Mouse (Mus musculus) midbrain, embryonic 16.5 days (tissue): Measurements from ENCODE around the gene Abat. TPM values are rescaled to one million over a fixed set of nuclear protein-coding genes. Genes with fewer than 3 reads are reported as not detected.

Experiments
- ATAC-seq: fragments of 200-750 bp; cut with Nextera tagmentation; 2 replicates; pipeline ENCODE4 v1.8.0; 2017; ENCODE audit warnings: moderate TSS enrichment
- H3K27ac ChIP-seq: fragments of 300-500 bp; sonication (generic); 2 replicates; pipeline ENCODE4 v1.5.1; 2014; ENCODE audit warnings: mild to moderate bottlenecking, low read length, mixed read lengths
- H3K27me3 ChIP-seq: fragments of 300-500 bp; sonication (generic); 2 replicates; pipeline ENCODE4 v1.6.1; 2014; ENCODE audit warnings: low read depth, low read length, mixed read lengths; ENCODE audit not compliant: control insufficient read depth, insufficient read depth
- H3K36me3 ChIP-seq: fragments of 300-500 bp; sonication (generic); 2 replicates; pipeline ENCODE4 v1.6.1; 2014; ENCODE audit warnings: mild to moderate bottlenecking, low read length, moderate library complexity, mixed read lengths; ENCODE audit not compliant: control insufficient read depth, insufficient read depth
- H3K4me1 ChIP-seq: fragments of 300-500 bp; sonication (generic); 2 replicates; pipeline ENCODE4 v1.6.1; 2014; ENCODE audit warnings: mild to moderate bottlenecking, low read length, mixed read lengths; ENCODE audit not compliant: control insufficient read depth, insufficient read depth
- H3K4me2 ChIP-seq: fragments of 300-500 bp; sonication (generic); 2 replicates; pipeline ENCODE4 v1.6.1; 2014; ENCODE audit warnings: mild to moderate bottlenecking, low read length, mixed read lengths
- H3K4me3 ChIP-seq: fragments of 300-500 bp; sonication (generic); 2 replicates; pipeline ENCODE4 v1.5.1; 2014; ENCODE audit warnings: low read depth, mild to moderate bottlenecking, low read length, moderate library complexity, mixed read lengths
- H3K9ac ChIP-seq: fragments of 300-500 bp; sonication (generic); 2 replicates; pipeline ENCODE4 v1.6.1; 2014; ENCODE audit warnings: low read depth, low read length, mixed read lengths
- H3K9me3 ChIP-seq: fragments of 300-500 bp; sonication (generic); replicated peaks from 2 replicates; pipeline ENCODE4 v1.6.1; 2014; ENCODE audit warnings: mild to moderate bottlenecking, low read length, mixed read lengths; ENCODE audit not compliant: control insufficient read depth, poor library complexity, severe bottlenecking
- WGBS: fragments of 180-500 bp; shearing (Covaris S2); extraction: QIAGEN DNeasy Blood & Tissue Kit; methylation state at CpG from one replicate; pipeline ENCODE4 v1.1.7; 2014; 5-methylcytosine and 5-hydroxymethylcytosine counted together
- polyA plus RNA-seq: library from polyadenylated mRNA; unstranded; fragments of >200 nt; fragmentation: Nextera tagmentation; extraction: Ambion mirVana; gene quantifications from 2 replicates; pipeline ENCODE4 v1.2.1, GENCODE M21; 2015

Gene Abat
- polyA plus RNA-seq, 1 experiment from 2014 or later, result 76.8 TPM

DNA sequence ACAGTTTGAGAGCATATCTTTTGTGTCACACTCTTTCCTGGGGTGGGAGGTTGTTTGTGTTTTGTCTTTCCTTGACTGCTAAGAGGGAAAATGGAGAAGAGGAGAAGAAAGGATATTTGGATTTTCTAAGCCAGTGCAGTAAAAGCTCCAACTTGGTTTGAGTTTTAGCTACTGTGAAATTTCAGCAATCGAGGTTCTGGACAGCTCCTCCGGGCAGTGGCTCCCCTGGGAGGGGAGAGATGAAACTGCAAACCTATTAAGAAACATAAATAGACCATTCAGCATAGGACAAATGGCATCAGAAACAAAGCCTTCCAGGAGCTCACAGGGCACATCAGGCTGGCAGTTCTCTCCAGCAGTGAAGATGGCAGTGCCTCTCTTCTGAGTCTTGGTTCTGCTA is 9.0 kb upstream of the Abat start:
- Histone ChIP-seq H3K36me3 (no peaks in the 10 kb centered on the region), H3K4me3 (no peak overlapping the region), H3K27me3 (no peaks in the 10 kb centered on the region), H3K27ac (no peak overlapping the region), H3K9me3 (no peaks in the 10 kb centered on the region), H3K9ac (no peak overlapping the region), H3K4me1 (no peaks in the 10 kb centered on the region), H3K4me2 (no peak overlapping the region)
- ATAC-seq, result no peak
- WGBS, result 69% methylated on average over 2 of the region's 2 CpGs

DNA sequence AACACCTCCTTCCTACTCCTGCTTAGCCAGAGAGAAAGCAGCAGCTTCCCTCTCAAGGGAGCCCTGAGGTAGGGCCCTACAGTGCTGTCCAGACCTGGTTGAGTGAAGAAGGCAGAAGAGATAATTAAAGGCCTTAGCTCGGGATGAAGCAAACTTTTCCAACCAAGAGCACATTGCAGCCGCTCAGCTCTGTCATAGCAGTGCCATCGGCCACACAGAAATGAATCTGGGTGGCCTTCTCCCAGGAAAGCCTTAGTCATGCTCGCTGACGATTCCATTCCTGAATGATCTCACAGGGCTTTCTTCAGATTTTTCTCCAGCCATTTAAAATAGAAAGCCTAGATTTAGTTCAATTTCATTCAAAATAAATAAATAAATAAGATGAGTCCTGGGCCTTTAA is 3.3 kb upstream of the Abat start:
- H3K4me3 ChIP-seq, result no peak overlapping the region
- 64% methylated on average over 5 of the region's 5 CpGs for WGBS
- no peaks in the 10 kb centered on the region for H3K9me3 ChIP-seq
- H3K9ac ChIP-seq, result no peak overlapping the region
- H3K4me2 ChIP-seq, result no peak overlapping the region
- no peak overlapping the region for H3K27ac ChIP-seq
- H3K27me3 ChIP-seq, result no peaks in the 10 kb centered on the region
- peaks cover 11% of the 10 kb centered on the region for H3K4me1 ChIP-seq
- no peaks in the 10 kb centered on the region for H3K36me3 ChIP-seq
- no peak for ATAC-seq

DNA sequence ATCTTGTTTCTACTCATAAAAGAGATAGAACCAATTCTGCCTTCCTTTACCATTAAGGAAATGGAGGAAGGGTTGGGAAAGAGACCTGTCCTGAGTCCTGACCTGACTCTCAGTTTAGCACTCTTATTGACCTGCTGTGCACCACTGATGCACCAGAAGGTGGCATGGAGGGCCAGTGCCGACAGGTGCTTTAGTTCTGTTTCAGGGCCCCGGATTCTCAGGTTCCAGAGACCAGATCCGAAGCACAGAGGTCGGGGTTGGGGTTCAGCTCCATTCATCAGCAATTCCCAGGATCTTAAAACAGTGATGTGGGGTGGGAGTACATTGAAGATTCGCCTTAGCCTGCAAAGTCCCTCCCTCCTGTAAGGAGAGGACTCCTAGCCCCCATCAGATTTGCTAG is 399 bp upstream of the Abat start:
- peak overlapping the region; percentile 63 for H3K4me2 ChIP-seq
- H3K9ac ChIP-seq, result peak overlapping the region; percentile 78
- H3K9me3 ChIP-seq, result no peaks in the 10 kb centered on the region
- peak overlapping the region; percentile 66 for H3K4me3 ChIP-seq
- H3K27ac ChIP-seq, result no peak overlapping the region; the same call in 1 of the 2 replicates
- H3K36me3 ChIP-seq, result no peaks in the 10 kb centered on the region
- H3K4me1 ChIP-seq, result peaks cover 13% of the 10 kb centered on the region
- ATAC-seq, result no peak; the same call in 1 of the 2 replicates
- H3K27me3 ChIP-seq, result no peaks in the 10 kb centered on the region
- WGBS, result 2% methylated on average over 5 of the region's 5 CpGs

GRCm38 (mm10) chr16:8514180-8514579 is 951 bp downstream of the Abat start:
- H3K9ac ChIP-seq, result peak overlapping the region; percentile 78; the same call in 1 of the 2 replicates
- peaks cover 19% of the 10 kb centered on the region for H3K4me1 ChIP-seq
- H3K4me3 ChIP-seq, result peak overlapping the region; percentile 66
- H3K27me3 ChIP-seq, result no peaks in the 10 kb centered on the region
- H3K4me2 ChIP-seq, result peak overlapping the region; percentile 63
- H3K9me3 ChIP-seq, result no peaks in the 10 kb centered on the region
- H3K36me3 ChIP-seq, result no peaks in the 10 kb centered on the region
- no peak for ATAC-seq
- 15% methylated on average over 4 of the region's 4 CpGs for WGBS
- no peak overlapping the region for H3K27ac ChIP-seq

GRCm38 (mm10) chr16:8520525-8520924 is 7.3 kb downstream of the Abat start:
- Histone ChIP-seq H3K9me3 (no peaks in the 10 kb centered on the region), H3K4me3 (no peak overlapping the region), H3K36me3 (no peaks in the 10 kb centered on the region), H3K27ac (no peak overlapping the region), H3K4me2 (no peak overlapping the region), H3K4me1 (peaks cover 24% of the 10 kb centered on the region), H3K27me3 (no peaks in the 10 kb centered on the region), H3K9ac (no peak overlapping the region)
- no peak for ATAC-seq
- 69% methylated on average over 5 of the region's 5 CpGs for WGBS

DNA sequence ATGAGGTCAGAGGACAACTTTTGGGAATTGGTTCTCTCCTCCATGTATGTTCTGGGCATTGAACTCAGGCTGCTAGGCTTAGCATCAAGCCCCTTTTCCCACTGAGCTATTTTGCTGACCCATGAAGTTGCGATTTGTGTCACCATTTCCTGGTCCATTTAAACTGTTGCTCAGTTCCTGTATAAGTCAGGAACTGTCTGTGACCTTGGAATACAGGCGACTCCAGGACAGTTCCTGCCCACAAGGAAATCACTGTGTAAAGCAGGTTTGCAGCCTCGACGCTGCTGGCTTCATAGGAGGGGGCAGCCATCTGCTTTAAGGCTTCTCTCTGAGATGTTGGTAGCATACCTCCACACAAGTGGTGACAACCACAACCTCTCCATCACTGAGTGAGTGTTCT is 8.1 kb downstream of the Abat start:
- Histone ChIP-seq H3K9me3 (no peaks in the 10 kb centered on the region), H3K36me3 (no peaks in the 10 kb centered on the region), H3K9ac (no peak overlapping the region), H3K4me1 (peaks cover 23% of the 10 kb centered on the region), H3K4me3 (no peak overlapping the region), H3K27me3 (no peaks in the 10 kb centered on the region), H3K27ac (no peak overlapping the region), H3K4me2 (no peak overlapping the region)
- WGBS, result 89% methylated on average over 4 of the region's 4 CpGs
- ATAC-seq, result no peak

- peak overlapping the region; percentile 72 for H3K27ac ChIP-seq
- H3K9me3 ChIP-seq, result no peaks in the 10 kb centered on the region
- no peaks in the 10 kb centered on the region for H3K27me3 ChIP-seq
- no peaks in the 10 kb centered on the region for H3K36me3 ChIP-seq
- 0 out of 2 replicates have a peak overlapping the region, but pooled peaks have one; percentile 27 for H3K9ac ChIP-seq
- peaks cover 20% of the 10 kb centered on the region for H3K4me1 ChIP-seq
- peak overlapping the region; percentile 15 for H3K4me2 ChIP-seq
- WGBS, result 16% methylated on average over 11 of the region's 11 CpGs
- peak; percentile 94 for ATAC-seq
- no peak overlapping the region for H3K4me3 ChIP-seq
Measured at GRCm38 (mm10) chr16:8523480-8524144, 10.4 kb downstream of the Abat start.

DNA sequence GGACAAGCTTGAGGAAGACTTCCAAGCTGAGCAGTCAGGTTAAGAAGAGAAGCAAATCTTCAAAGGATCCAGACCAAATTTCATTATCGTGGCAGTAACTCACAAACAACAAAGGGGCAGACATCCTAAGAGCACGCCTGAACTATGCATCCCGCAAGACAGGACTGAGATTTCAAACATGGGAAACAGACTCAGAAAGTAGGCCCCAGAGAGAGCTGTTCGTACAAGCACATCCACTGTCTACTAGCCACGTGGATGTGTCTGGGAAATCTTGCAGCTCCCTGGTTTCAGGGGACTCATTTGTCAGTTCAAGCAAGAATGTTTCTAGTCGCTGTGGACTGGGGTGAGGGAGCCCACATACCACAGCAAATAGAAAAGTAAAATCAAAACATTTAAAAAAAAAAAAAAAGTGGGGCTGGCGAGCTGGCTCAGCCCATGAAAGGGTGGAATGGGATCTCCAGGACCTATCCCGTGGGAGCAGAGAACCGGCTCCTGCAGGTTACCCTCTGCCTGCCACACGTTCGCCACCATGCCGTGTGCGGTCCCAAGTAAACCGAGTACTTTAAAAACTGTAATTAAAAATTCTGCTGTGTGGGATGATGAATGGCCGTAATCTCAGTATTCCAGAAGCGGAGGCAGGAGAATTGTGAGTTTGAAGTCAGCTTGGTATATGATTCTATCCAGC is 11.1 kb downstream of the Abat start:
- Histone ChIP-seq H3K9ac (no peak overlapping the region), H3K27ac (peak overlapping the region; percentile 72), H3K4me2 (0 out of 2 replicates have a peak overlapping the region, but pooled peaks have one; percentile 8), H3K27me3 (no peaks in the 10 kb centered on the region), H3K4me1 (peaks cover 16% of the 10 kb centered on the region), H3K4me3 (no peak overlapping the region), H3K9me3 (no peaks in the 10 kb centered on the region), H3K36me3 (no peaks in the 10 kb centered on the region)
- peak; percentile 32; the same call in 1 of the 2 replicates for ATAC-seq
- WGBS, result 46% methylated on average over 16 of the region's 16 CpGs

GRCm38 (mm10) chr16:8525293-8525692 is 12.1 kb downstream of the Abat start:
- no peak overlapping the region for H3K4me3 ChIP-seq
- no peak for ATAC-seq
- H3K4me1 ChIP-seq, result peaks cover 16% of the 10 kb centered on the region
- WGBS, result 47% methylated on average over 3 of the region's 3 CpGs
- no peak overlapping the region for H3K4me2 ChIP-seq
- H3K27me3 ChIP-seq, result no peaks in the 10 kb centered on the region
- no peak overlapping the region for H3K9ac ChIP-seq
- no peaks in the 10 kb centered on the region for H3K36me3 ChIP-seq
- H3K27ac ChIP-seq, result no peak overlapping the region
- no peaks in the 10 kb centered on the region for H3K9me3 ChIP-seq
